Mouse (Mus musculus) bone marrow, adult 2 months (tissue): ENCODE results near the gene Lrrc39.

Experiments used
- CTCF ChIP-seq: fragments of 200-500 bp; IDR thresholded peaks from 2 replicates; pipeline ENCODE4 v1.5.1; 2011; ENCODE audit warnings: low read length, control low read depth; ENCODE audit not compliant: control insufficient read depth, insufficient read depth
- POLR2A ChIP-seq: fragments of 200-500 bp; IDR thresholded peaks from 2 replicates; pipeline ENCODE4 v1.6.1; 2011; ENCODE audit warnings: low read depth, mild to moderate bottlenecking, control low read depth, low read length, borderline replicate concordance; ENCODE audit not compliant: control insufficient read depth

DNA sequence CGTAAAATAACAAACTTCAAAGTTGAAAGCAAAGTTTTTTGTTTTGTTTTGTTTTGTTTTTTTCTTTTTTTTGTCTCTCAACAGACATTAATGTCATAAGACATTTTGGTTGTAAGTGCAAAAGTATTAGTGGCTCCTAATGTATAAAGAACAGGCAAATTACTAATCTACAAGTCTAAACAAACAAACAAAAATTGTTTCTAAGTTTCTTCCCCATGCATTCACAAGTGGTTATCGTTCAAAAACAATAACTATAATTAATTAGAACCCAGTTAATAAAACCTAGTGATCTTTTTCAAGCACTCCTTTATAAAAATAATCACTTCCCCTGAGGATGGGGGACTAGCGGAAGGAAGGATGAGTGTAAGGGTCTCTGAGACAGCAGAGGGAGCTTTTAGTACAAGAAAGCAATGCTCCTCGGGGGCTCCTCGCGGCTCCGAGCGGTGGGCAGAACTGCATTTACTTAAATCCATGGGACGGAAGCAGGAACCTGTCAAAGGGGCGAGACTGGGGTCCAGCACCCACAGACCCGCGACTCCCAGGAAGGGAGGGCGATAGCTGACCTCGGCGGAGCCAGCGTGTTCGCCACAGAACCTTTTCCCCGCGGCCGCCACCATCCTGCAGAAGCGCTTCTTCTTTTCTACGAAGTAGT is 31.4 kb downstream of the Lrrc39 start:
- no peak for TF ChIP-seq CTCF
- TF ChIP-seq POLR2A = no peak
